Mouse (Mus musculus) embryonic facial prominence, embryonic 13.5 days (tissue): Measurements from ENCODE around the gene Car5a. TPM values are rescaled to one million over a fixed set of nuclear protein-coding genes. Genes with fewer than 3 reads are reported as not detected.

Source experiments
- ATAC-seq: fragments of 200-750 bp; cut with Nextera tagmentation; 2 replicates; pipeline ENCODE4 v1.8.0; 2017; ENCODE audit warnings: low read depth; ENCODE audit not compliant: insufficient number of reproducible peaks, insufficient read depth, low FRiP score, low TSS enrichment
- H3K27ac ChIP-seq: fragments of 300-500 bp; sonication (generic); 2 replicates; pipeline ENCODE4 v1.5.1; 2015; ENCODE audit warnings: moderate library complexity, mild to moderate bottlenecking, inconsistent platforms
- H3K27me3 ChIP-seq: fragments of 300-500 bp; sonication (generic); 2 replicates; pipeline ENCODE4 v1.6.1; 2015; ENCODE audit warnings: mild to moderate bottlenecking, inconsistent platforms
- H3K36me3 ChIP-seq: fragments of 300-500 bp; sonication (generic); 2 replicates; pipeline ENCODE4 v1.6.1; 2015; ENCODE audit warnings: mild to moderate bottlenecking, inconsistent platforms
- H3K4me1 ChIP-seq: fragments of 300-500 bp; sonication (generic); 2 replicates; pipeline ENCODE4 v1.6.1; 2015; ENCODE audit warnings: inconsistent platforms
- H3K4me2 ChIP-seq: fragments of 300-500 bp; sonication (generic); 2 replicates; pipeline ENCODE4 v1.6.1; 2015; ENCODE audit warnings: moderate library complexity, mild to moderate bottlenecking, inconsistent platforms
- H3K4me3 ChIP-seq: fragments of 300-500 bp; sonication (generic); 2 replicates; pipeline ENCODE4 v1.5.1; 2015; ENCODE audit warnings: mild to moderate bottlenecking, inconsistent platforms
- H3K9ac ChIP-seq: fragments of 300-500 bp; sonication (generic); 2 replicates; pipeline ENCODE4 v1.6.1; 2015; ENCODE audit warnings: mild to moderate bottlenecking, inconsistent platforms
- H3K9me3 ChIP-seq: fragments of 300-500 bp; sonication (generic); 2 replicates; pipeline ENCODE4 v1.6.1; 2016; ENCODE audit warnings: inconsistent platforms
- WGBS: fragments of 180-500 bp; shearing (Covaris S2); methylation state at CpG from one replicate; pipeline ENCODE4 v1.1.7; 2015; ENCODE audit warnings: mixed read lengths; 5-methylcytosine and 5-hydroxymethylcytosine counted together
- polyA plus RNA-seq: library from polyadenylated mRNA; unstranded; fragments of >200 nt; fragmentation: Nextera tagmentation; extraction: Ambion mirVana; gene quantifications from 2 replicates; pipeline ENCODE4 v1.2.1, GENCODE M21; 2015

Gene Car5a
- polyA plus RNA-seq, 1 experiment from 2014 or later = not detected

GRCm38 (mm10) chr8:121901498-121902236 is 43.0 kb downstream of the Car5a start:
- 44% methylated on average over 8 of the region's 8 CpGs for WGBS
- Histone ChIP-seq H3K4me1 (peaks cover 56% of the 10 kb centered on the region), H3K9ac (peak overlapping the region; percentile 36; the same call in 1 of the 2 replicates)

GRCm38 (mm10) chr8:121899180-121900044 is 45.3 kb downstream of the Car5a start:
- Histone ChIP-seq H3K9me3 (no peaks in the 10 kb centered on the region), H3K4me2 (no peak overlapping the region), H3K4me3 (no peak overlapping the region), H3K4me1 (peaks cover 35% of the 10 kb centered on the region), H3K9ac (peak overlapping the region; percentile 55; the same call in 1 of the 2 replicates), H3K36me3 (peaks cover 11% of the 10 kb centered on the region), H3K27me3 (no peaks in the 10 kb centered on the region), H3K27ac (no peak overlapping the region)
- 81% methylated on average over 18 of the region's 18 CpGs for WGBS
- no peak for ATAC-seq

More at GRCm38 (mm10) chr8:121901498-121902236, 43.0 kb downstream of the Car5a start:
- Histone ChIP-seq H3K27me3 (no peaks in the 10 kb centered on the region; the same call in 1 of the 2 replicates), H3K4me3 (no peak overlapping the region), H3K27ac (0 out of 2 replicates have a peak overlapping the region, but pooled peaks have one; percentile 7), H3K9me3 (no peaks in the 10 kb centered on the region), H3K36me3 (no peaks in the 10 kb centered on the region), H3K4me2 (no peak overlapping the region)
- no peak for ATAC-seq

GRCm38 (mm10) chr8:121898401-121898931 is 46.2 kb downstream of the Car5a start:
- WGBS = 14% methylated on average over 4 of the region's 4 CpGs
- no peaks in the 10 kb centered on the region for H3K27me3 ChIP-seq
- peak overlapping the region; percentile 80 for H3K27ac ChIP-seq
- peaks cover 33% of the 10 kb centered on the region for H3K4me1 ChIP-seq
- ATAC-seq = peak; percentile 79
- H3K4me2 ChIP-seq = peak overlapping the region; percentile 37
- H3K9me3 ChIP-seq = no peaks in the 10 kb centered on the region
- H3K36me3 ChIP-seq = peaks cover 11% of the 10 kb centered on the region
- H3K4me3 ChIP-seq = 0 out of 2 replicates have a peak overlapping the region, but pooled peaks have one; percentile 12
- H3K9ac ChIP-seq = peak overlapping the region; percentile 55

- Histone ChIP-seq H3K4me1 (peaks cover 33% of the 10 kb centered on the region), H3K4me3 (0 out of 2 replicates have a peak overlapping the region, but pooled peaks have one; percentile 12), H3K4me2 (peak overlapping the region; percentile 37), H3K9me3 (no peaks in the 10 kb centered on the region), H3K27me3 (no peaks in the 10 kb centered on the region), H3K9ac (peak overlapping the region; percentile 55), H3K36me3 (peaks cover 11% of the 10 kb centered on the region), H3K27ac (peak overlapping the region; percentile 80)
- no peak for ATAC-seq
- 29% methylated on average over 7 of the region's 7 CpGs for WGBS
Observed at GRCm38 (mm10) chr8:121897871-121898381, 46.8 kb downstream of the Car5a start.

GRCm38 (mm10) chr8:121897205-121897604 is 47.5 kb downstream of the Car5a start:
- Histone ChIP-seq H3K4me1 (peaks cover 33% of the 10 kb centered on the region), H3K4me2 (no peak overlapping the region), H3K9me3 (no peaks in the 10 kb centered on the region), H3K4me3 (no peak overlapping the region), H3K36me3 (peaks cover 15% of the 10 kb centered on the region), H3K9ac (0 out of 2 replicates have a peak overlapping the region, but pooled peaks have one; percentile 55), H3K27me3 (no peaks in the 10 kb centered on the region), H3K27ac (peak overlapping the region; percentile 80; the same call in 1 of the 2 replicates)
- 69% methylated on average over 9 of the region's 9 CpGs for WGBS
- ATAC-seq = no peak

GRCm38 (mm10) chr8:121896476-121897145 is 48.1 kb downstream of the Car5a start:
- H3K27me3 ChIP-seq = no peaks in the 10 kb centered on the region
- H3K9me3 ChIP-seq = no peaks in the 10 kb centered on the region
- peaks cover 27% of the 10 kb centered on the region for H3K4me1 ChIP-seq
- H3K27ac ChIP-seq = no peak overlapping the region
- H3K36me3 ChIP-seq = peaks cover 15% of the 10 kb centered on the region
- H3K4me2 ChIP-seq = no peak overlapping the region
- no peak overlapping the region for H3K4me3 ChIP-seq
- H3K9ac ChIP-seq = 0 out of 2 replicates have a peak overlapping the region, but pooled peaks have one; percentile 55
- no peak for ATAC-seq
- 40% methylated on average over 12 of the region's 12 CpGs for WGBS

GRCm38 (mm10) chr8:121895910-121896309 is 48.8 kb downstream of the Car5a start:
- no peak overlapping the region for H3K9ac ChIP-seq
- H3K4me1 ChIP-seq = peaks cover 21% of the 10 kb centered on the region
- no peak overlapping the region for H3K4me3 ChIP-seq
- WGBS = 79% methylated on average over 7 of the region's 7 CpGs
- H3K36me3 ChIP-seq = peaks cover 18% of the 10 kb centered on the region
- H3K27ac ChIP-seq = no peak overlapping the region
- no peaks in the 10 kb centered on the region for H3K9me3 ChIP-seq
- no peak for ATAC-seq
- no peak overlapping the region for H3K4me2 ChIP-seq
- no peaks in the 10 kb centered on the region for H3K27me3 ChIP-seq

- WGBS = 80% methylated on average over 5 of the region's 5 CpGs
- no peak overlapping the region for H3K4me3 ChIP-seq
- no peak for ATAC-seq
- no peak overlapping the region for H3K9ac ChIP-seq
- no peak overlapping the region for H3K4me2 ChIP-seq
- H3K9me3 ChIP-seq = no peaks in the 10 kb centered on the region
- no peaks in the 10 kb centered on the region for H3K27me3 ChIP-seq
- no peak overlapping the region for H3K27ac ChIP-seq
- peaks cover 11% of the 10 kb centered on the region for H3K4me1 ChIP-seq
- H3K36me3 ChIP-seq = peaks cover 26% of the 10 kb centered on the region
Observed at GRCm38 (mm10) chr8:121892875-121893274, 51.8 kb downstream of the Car5a start.

GRCm38 (mm10) chr8:121889810-121890785 is 54.6 kb downstream of the Car5a start:
- WGBS = 73% methylated on average over 15 of the region's 15 CpGs
- no peaks in the 10 kb centered on the region for H3K9me3 ChIP-seq
- H3K9ac ChIP-seq = no peak overlapping the region
- no peak overlapping the region for H3K4me3 ChIP-seq
- ATAC-seq = no peak
- H3K36me3 ChIP-seq = peaks cover 48% of the 10 kb centered on the region
- H3K4me1 ChIP-seq = no peaks in the 10 kb centered on the region
- H3K27me3 ChIP-seq = no peaks in the 10 kb centered on the region
- no peak overlapping the region for H3K4me2 ChIP-seq
- no peak overlapping the region for H3K27ac ChIP-seq

GRCm38 (mm10) chr8:121889317-121889716 is 55.4 kb downstream of the Car5a start:
- H3K4me3 ChIP-seq = no peak overlapping the region
- no peaks in the 10 kb centered on the region for H3K4me1 ChIP-seq
- H3K27ac ChIP-seq = no peak overlapping the region
- ATAC-seq = no peak
- no peak overlapping the region for H3K4me2 ChIP-seq
- no peak overlapping the region for H3K9ac ChIP-seq
- H3K27me3 ChIP-seq = no peaks in the 10 kb centered on the region
- peaks cover 49% of the 10 kb centered on the region for H3K36me3 ChIP-seq
- WGBS = 90% methylated on average over 1 of the region's 1 CpGs
- H3K9me3 ChIP-seq = no peaks in the 10 kb centered on the region
